Mouse (Mus musculus): ENCODE measurements around the gene Mgat4b. TPM values are rescaled to one million over a fixed set of nuclear protein-coding genes. Genes with fewer than 3 reads are reported as not detected.

Gene Mgat4b
- polyA plus RNA-seq, 1 experiment from 2014 or later = 39.3 TPM

DNA sequence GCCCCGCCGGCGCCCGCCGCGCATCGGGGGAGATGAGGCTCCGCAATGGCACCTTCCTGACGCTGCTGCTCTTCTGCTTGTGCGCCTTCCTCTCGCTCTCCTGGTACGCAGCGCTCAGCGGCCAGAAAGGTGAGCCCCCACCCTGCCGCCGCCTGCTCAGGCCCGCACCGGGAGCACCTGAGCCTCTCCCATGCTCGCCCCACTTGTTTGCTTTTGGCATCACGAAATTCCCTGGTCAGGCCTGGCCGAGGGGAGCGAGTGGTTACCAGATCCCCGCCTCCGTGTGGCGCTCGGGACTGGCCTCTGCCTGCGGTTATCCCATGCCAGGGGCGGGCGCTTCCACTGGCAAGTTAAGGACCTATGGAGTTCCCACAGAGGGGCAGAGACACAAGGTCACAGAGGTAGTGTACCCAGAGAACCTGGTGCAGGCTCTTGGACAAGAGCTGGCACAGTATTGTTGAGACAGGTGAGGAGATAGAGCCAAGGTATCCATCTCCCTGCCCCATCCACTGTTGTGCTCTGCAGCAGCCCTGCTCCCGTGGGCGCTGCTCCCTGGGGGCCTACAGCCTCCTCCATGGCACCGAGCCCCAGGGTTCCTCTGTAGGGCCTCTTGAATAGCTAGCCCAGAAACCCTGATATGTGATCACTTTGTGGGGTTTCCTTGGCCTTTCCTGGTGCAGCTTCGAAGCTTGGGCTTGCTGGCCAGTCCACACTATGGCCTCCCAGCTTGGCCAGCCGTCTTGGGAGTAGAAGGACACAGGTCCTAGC, 15.1 kb downstream of the Mgat4b start:
- 3% methylated on average over 34 of the region's 34 CpGs for WGBS
- no peaks in the 10 kb centered on the region for H3K9me3 ChIP-seq (replicated peaks)
- peaks cover 28% of the 10 kb centered on the region for H3K4me1 ChIP-seq (replicated peaks)
- ATAC-seq (ENCODE audit: insufficient number of reproducible peaks, low FRiP score) = peak; percentile 20
- peak overlapping the region; percentile 94 for H3K4me2 ChIP-seq
- peak overlapping the region; percentile 75 for H3K27ac ChIP-seq (ENCODE audit: poor library complexity, severe bottlenecking)
- H3K27me3 ChIP-seq (replicated peaks) = peaks cover 22% of the 10 kb centered on the region
- peak overlapping the region; percentile 95 for H3K4me3 ChIP-seq
- H3K9ac ChIP-seq = peak overlapping the region; percentile 98
- peaks cover 6% of the 10 kb centered on the region; the same call in 1 of the 2 replicates for H3K36me3 ChIP-seq

DNA sequence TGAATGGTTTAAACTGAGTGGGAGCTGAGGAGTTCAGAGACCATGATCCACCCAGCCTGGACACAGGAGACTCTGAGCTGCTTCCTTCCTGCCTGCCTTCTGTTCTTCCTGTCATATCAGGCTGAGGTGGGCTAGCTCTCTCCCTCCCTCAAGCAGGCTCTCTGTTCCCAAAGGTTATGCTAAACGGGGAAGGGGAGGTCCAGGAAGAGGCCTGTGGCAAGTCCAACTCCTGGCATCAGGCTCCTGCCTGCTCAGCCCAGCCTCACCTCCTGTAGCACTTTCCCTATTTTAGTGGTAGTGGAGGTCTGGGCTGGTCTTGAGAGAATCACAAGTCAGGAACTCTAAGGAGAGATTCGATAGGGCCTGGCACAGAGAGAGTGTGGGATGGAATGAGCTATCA, 15.7 kb downstream of the Mgat4b start:
- H3K4me3 ChIP-seq = peak overlapping the region; percentile 95
- peak overlapping the region; percentile 98 for H3K9ac ChIP-seq
- H3K4me1 ChIP-seq (replicated peaks) = peaks cover 31% of the 10 kb centered on the region

DNA sequence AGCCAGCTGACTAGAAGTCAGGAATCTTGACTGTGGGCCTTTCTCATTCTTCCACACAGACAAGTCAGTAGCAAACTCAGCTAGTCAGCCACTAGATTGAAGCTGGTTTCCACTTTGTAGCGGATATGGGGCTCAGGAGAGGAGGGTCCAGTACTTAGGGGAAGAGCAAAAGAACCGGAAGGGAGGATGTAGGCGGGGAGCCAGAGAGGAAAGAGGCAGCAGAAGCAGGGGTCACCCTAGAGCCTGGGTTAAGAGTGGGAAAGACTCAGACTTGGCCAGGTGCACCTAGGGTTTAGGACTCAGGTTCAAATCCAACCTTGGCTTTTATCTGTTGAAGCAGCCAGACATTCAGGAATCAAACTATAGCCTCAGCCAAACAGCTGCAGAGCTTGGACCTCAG, 16.5 kb downstream of the Mgat4b start:
- no peak for ATAC-seq (ENCODE audit: insufficient number of reproducible peaks, low FRiP score)
- H3K9ac ChIP-seq = no peak overlapping the region; the same call in 1 of the 2 replicates
- 63% methylated on average over 3 of the region's 3 CpGs for WGBS
- peak overlapping the region; percentile 94 for H3K4me2 ChIP-seq
- H3K9me3 ChIP-seq (replicated peaks) = no peaks in the 10 kb centered on the region
- H3K4me1 ChIP-seq (replicated peaks) = peaks cover 31% of the 10 kb centered on the region
- H3K4me3 ChIP-seq = 0 out of 2 replicates have a peak overlapping the region, but pooled peaks have one; percentile 95
- H3K27ac ChIP-seq (ENCODE audit: poor library complexity, severe bottlenecking) = peak overlapping the region; percentile 75; the same call in 1 of the 2 replicates
- peaks cover 13% of the 10 kb centered on the region for H3K36me3 ChIP-seq
- peaks cover 26% of the 10 kb centered on the region for H3K27me3 ChIP-seq (replicated peaks)

More for the DNA sequence above, 15.7 kb downstream of the Mgat4b start:
- 37% methylated on average over 2 of the region's 2 CpGs for WGBS
- Histone ChIP-seq H3K4me2 (peak overlapping the region; percentile 94), H3K27ac (ENCODE audit: poor library complexity, severe bottlenecking) (peak overlapping the region; percentile 75), H3K36me3 (peaks cover 8% of the 10 kb centered on the region; the same call in 1 of the 2 replicates), H3K27me3 (replicated peaks) (peaks cover 24% of the 10 kb centered on the region), H3K9me3 (replicated peaks) (no peaks in the 10 kb centered on the region)
- no peak for ATAC-seq (ENCODE audit: insufficient number of reproducible peaks, low FRiP score)

DNA sequence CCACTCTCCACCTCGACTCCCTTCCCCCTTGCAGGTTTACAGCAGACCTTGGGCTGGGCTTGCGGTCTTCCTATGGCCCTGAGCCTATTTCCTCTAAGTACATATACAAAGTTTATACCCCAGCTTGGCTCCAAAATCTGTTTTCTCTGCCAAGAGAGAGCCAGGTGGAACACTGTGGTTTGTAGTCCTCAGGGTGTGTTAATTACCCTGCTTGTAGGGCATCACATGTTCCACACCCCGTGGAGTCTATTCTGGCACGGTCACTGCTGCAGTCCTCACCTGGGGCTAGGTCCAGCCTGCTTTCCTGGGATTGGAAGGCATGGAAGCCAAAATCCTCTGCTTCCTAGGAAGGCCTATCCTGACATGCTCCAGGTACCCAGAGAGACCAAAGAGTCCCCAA, 17.0 kb downstream of the Mgat4b start:
- no peak overlapping the region for H3K4me3 ChIP-seq
- no peaks in the 10 kb centered on the region for H3K9me3 ChIP-seq (replicated peaks)
- WGBS = 94% methylated on average over 4 of the region's 4 CpGs
- no peak for ATAC-seq (ENCODE audit: insufficient number of reproducible peaks, low FRiP score)
- peaks cover 31% of the 10 kb centered on the region for H3K4me1 ChIP-seq (replicated peaks)
- no peak overlapping the region for H3K27ac ChIP-seq (ENCODE audit: poor library complexity, severe bottlenecking)
- H3K36me3 ChIP-seq = peaks cover 18% of the 10 kb centered on the region
- no peak overlapping the region for H3K4me2 ChIP-seq
- peaks cover 32% of the 10 kb centered on the region for H3K27me3 ChIP-seq (replicated peaks)
- no peak overlapping the region for H3K9ac ChIP-seq

DNA sequence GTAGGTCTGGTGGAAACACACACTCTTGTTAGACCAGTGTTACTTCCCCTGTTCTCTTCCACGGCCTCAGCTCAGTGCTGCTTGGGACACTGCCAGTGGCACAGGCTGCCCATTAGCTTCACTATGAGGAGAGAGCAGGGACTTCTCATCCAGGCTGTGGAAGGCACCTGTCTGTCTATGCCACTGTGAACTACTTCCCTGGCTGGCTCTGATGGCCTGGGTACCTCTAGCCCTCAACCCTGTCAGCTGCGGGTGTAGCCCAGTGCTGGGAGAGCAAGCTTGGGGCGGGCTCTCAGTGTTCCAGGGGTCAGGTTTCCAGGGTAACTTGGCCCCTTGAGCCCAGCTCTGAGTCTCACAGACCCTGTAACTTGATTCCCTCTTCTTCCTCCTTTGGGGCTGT, 18.1 kb downstream of the Mgat4b start:
- Histone ChIP-seq H3K36me3 (peaks cover 29% of the 10 kb centered on the region), H3K4me2 (no peak overlapping the region), H3K9me3 (replicated peaks) (no peaks in the 10 kb centered on the region), H3K4me1 (replicated peaks) (peaks cover 31% of the 10 kb centered on the region), H3K4me3 (no peak overlapping the region), H3K27ac (ENCODE audit: poor library complexity, severe bottlenecking) (no peak overlapping the region), H3K27me3 (replicated peaks) (peaks cover 36% of the 10 kb centered on the region), H3K9ac (peak overlapping the region; percentile 9; the same call in 1 of the 2 replicates)
- WGBS = 40% methylated on average over 3 of the region's 3 CpGs
- no peak for ATAC-seq (ENCODE audit: insufficient number of reproducible peaks, low FRiP score)

DNA sequence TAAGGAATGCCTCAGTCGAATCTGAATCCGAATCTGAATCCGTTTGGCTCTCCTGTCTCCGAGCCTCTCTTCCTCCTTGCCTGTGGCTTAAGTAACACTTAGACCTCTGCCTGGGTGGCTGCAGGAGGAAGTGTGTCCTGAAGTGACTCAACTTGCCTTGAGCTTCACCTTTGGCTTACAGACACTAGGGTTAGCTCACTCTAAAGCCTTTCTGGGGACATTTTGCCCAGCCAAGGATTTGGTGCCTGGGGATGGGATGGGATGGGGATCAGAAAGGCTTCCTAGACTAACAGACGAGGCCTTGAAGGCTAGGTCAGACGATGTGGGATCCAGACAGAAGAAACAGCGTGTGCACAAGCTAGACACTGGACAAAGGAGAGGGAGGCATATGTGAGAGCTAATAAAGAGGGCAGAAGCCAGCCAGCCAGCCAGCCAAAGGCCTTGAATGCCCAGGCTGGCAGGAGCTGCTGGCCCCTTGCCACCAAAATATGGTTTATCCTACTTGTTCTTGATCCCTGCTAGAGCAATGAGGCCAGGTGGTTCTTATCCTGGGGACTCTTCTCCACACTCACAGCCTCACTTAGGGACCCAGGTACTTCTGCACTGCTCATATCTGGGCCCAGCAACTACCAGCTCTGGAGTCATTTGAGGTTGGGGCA, 18.7 kb downstream of the Mgat4b start:
- ATAC-seq (ENCODE audit: insufficient number of reproducible peaks, low FRiP score) = no peak
- Histone ChIP-seq H3K9me3 (replicated peaks) (no peaks in the 10 kb centered on the region), H3K4me2 (no peak overlapping the region), H3K27me3 (replicated peaks) (peaks cover 38% of the 10 kb centered on the region), H3K4me1 (replicated peaks) (peaks cover 26% of the 10 kb centered on the region), H3K27ac (ENCODE audit: poor library complexity, severe bottlenecking) (no peak overlapping the region), H3K9ac (0 out of 2 replicates have a peak overlapping the region, but pooled peaks have one; percentile 13), H3K4me3 (no peak overlapping the region), H3K36me3 (peaks cover 35% of the 10 kb centered on the region)
- 62% methylated on average over 7 of the region's 7 CpGs for WGBS

DNA sequence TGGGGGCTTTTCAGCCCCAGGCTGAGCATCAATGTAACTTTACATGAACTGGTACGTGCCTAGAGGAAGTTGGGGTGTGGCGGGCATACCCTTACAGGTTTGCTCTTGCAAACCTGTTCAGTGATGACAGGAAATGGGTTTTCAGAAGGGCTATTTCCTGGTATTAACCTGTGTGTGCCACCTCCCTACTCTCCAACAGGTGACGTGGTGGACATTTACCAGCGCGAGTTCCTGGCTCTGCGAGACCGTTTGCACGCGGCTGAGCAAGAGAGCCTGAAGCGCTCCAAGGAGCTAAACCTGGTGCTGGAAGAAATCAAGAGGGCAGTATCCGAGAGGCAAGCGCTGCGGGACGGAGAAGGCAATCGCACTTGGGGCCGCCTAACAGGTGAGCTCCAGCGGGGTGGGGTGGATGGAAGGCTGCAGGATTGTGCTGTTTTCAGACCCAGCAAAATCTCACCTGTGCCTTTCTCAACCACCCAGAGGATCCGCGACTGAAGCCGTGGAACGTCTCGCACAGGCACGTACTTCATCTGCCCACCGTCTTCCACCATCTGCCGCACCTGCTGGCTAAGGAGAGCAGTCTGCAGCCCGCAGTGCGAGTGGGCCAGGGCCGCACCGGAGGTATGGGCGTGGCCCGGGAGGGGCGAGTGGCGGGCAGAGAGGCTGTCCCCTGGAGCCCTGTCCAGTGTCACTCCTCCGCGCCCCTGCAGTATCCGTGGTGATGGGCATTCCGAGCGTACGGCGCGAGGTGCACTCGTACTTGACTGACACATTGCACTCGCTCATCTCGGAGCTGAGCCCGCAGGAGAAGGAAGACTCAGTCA, 20.0 kb downstream of the Mgat4b start:
- no peak for ATAC-seq (ENCODE audit: insufficient number of reproducible peaks, low FRiP score)
- Histone ChIP-seq H3K27me3 (replicated peaks) (peaks cover 45% of the 10 kb centered on the region), H3K4me3 (peak overlapping the region; percentile 35), H3K36me3 (peaks cover 42% of the 10 kb centered on the region), H3K9ac (peak overlapping the region; percentile 47), H3K9me3 (replicated peaks) (no peaks in the 10 kb centered on the region), H3K4me1 (replicated peaks) (peaks cover 26% of the 10 kb centered on the region), H3K27ac (ENCODE audit: poor library complexity, severe bottlenecking) (no peak overlapping the region), H3K4me2 (peak overlapping the region; percentile 78)
- WGBS = 31% methylated on average over 45 of the region's 45 CpGs

DNA sequence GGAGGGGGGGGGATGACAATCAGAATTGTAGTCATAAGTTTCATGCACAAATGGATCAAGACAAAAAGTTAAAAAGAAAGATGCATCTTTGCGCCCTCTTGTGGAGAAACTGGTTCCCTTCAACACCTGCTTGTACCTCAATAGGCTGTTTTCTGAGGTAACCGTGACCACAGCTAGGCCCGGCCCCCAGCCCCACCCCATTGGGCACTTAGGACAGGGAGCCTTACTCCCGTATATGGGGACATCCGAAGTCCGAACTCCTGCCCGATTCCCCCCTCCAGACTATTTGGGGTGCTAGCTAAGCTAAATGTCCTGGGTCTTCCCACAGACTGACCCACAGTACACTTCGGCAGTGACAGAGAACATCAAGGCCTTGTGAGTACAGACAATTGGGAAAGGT, 20.7 kb downstream of the Mgat4b start:
- Histone ChIP-seq H3K9me3 (replicated peaks) (no peaks in the 10 kb centered on the region), H3K4me1 (replicated peaks) (peaks cover 24% of the 10 kb centered on the region), H3K27me3 (replicated peaks) (peaks cover 49% of the 10 kb centered on the region), H3K4me2 (peak overlapping the region; percentile 78), H3K4me3 (peak overlapping the region; percentile 35; the same call in 1 of the 2 replicates), H3K9ac (no peak overlapping the region), H3K27ac (ENCODE audit: poor library complexity, severe bottlenecking) (no peak overlapping the region), H3K36me3 (peaks cover 42% of the 10 kb centered on the region)
- 21% methylated on average over 8 of the region's 8 CpGs for WGBS
- ATAC-seq (ENCODE audit: insufficient number of reproducible peaks, low FRiP score) = no peak

DNA sequence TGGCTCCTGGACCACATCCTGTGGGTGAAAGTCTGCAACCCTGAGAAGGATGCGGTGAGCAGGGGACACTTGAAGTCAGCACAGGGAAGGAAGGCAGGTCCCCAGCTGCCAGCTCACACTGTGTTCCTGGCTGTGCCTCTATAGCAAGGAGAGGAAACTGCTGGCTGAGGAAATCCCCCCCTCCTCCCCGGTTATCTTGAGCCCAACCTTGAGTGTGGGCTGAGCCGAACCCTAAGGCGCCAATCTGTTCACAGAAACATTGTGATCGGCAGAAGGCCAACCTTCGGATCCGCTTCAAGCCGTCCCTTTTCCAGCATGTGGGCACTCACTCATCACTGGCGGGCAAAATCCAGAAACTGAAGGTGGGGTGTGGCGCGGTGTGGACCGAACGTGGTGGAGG, 22.3 kb downstream of the Mgat4b start:
- H3K4me2 ChIP-seq = no peak overlapping the region
- H3K9me3 ChIP-seq (replicated peaks) = no peaks in the 10 kb centered on the region
- no peak overlapping the region for H3K27ac ChIP-seq (ENCODE audit: poor library complexity, severe bottlenecking)
- H3K27me3 ChIP-seq (replicated peaks) = peaks cover 60% of the 10 kb centered on the region
- 90% methylated on average over 13 of the region's 13 CpGs for WGBS
- H3K4me1 ChIP-seq (replicated peaks) = peaks cover 30% of the 10 kb centered on the region
- no peak for ATAC-seq (ENCODE audit: insufficient number of reproducible peaks, low FRiP score)
- H3K9ac ChIP-seq = no peak overlapping the region
- no peak overlapping the region for H3K4me3 ChIP-seq
- H3K36me3 ChIP-seq = peaks cover 40% of the 10 kb centered on the region

DNA sequence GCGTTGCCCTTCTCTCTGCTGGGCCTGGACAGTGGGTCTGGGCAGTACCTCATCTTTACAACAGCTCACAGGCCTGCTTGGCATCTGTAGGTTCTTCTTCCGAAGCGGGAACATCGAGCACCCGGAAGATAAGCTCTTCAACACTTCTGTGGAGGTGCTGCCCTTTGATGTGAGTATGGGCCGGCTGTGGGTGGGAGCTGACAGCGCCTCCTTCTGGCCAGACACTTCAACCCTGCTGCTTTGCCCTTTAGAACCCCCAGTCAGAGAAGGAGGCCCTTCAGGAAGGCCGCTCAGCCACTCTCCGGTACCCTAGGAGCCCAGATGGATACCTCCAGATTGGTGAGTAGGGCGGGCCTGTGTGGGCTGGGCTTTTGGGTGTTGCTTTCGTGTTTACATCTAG, 23.3 kb downstream of the Mgat4b start:
- no peak for ATAC-seq (ENCODE audit: insufficient number of reproducible peaks, low FRiP score)
- WGBS = 76% methylated on average over 11 of the region's 11 CpGs
- Histone ChIP-seq H3K36me3 (peaks cover 40% of the 10 kb centered on the region), H3K27me3 (replicated peaks) (peaks cover 64% of the 10 kb centered on the region), H3K4me1 (replicated peaks) (peaks cover 30% of the 10 kb centered on the region), H3K27ac (ENCODE audit: poor library complexity, severe bottlenecking) (no peak overlapping the region), H3K4me2 (no peak overlapping the region), H3K9me3 (replicated peaks) (no peaks in the 10 kb centered on the region), H3K9ac (no peak overlapping the region), H3K4me3 (no peak overlapping the region)

DNA sequence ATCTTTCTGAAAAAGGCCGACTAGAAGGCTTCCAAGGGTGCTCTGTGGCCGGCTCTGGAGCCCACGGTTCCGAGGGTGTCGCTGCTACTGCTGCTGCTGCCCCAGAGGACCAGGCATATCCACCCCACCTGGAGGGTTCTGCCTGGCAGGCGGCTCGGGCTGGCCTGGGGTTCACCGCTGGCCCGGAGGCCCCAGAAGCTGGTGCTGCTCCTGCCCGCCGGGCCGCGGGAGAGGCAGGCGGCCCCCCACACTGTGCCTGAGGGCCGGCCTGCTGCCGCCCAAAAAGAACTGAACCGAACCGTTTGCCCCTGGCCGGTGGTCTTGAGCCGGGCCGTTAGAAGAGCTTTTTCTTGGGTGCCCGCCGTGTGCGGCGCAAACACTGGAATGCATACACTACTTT, 23.9 kb downstream of the Mgat4b start:
- no peak overlapping the region for H3K27ac ChIP-seq (ENCODE audit: poor library complexity, severe bottlenecking)
- H3K4me3 ChIP-seq = no peak overlapping the region
- no peak for ATAC-seq (ENCODE audit: insufficient number of reproducible peaks, low FRiP score)
- no peak overlapping the region for H3K9ac ChIP-seq
- 93% methylated on average over 25 of the region's 25 CpGs for WGBS
- H3K9me3 ChIP-seq (replicated peaks) = no peaks in the 10 kb centered on the region
- peaks cover 64% of the 10 kb centered on the region for H3K27me3 ChIP-seq (replicated peaks)
- H3K4me2 ChIP-seq = no peak overlapping the region
- peaks cover 40% of the 10 kb centered on the region for H3K36me3 ChIP-seq
- H3K4me1 ChIP-seq (replicated peaks) = peaks cover 29% of the 10 kb centered on the region

All from heart, embryonic 12.5 days (tissue).